Mouse (Mus musculus) lung, postnatal 0 days (tissue): Measurements from ENCODE around the gene Akap2. TPM values are rescaled to one million over a fixed set of nuclear protein-coding genes. Genes with fewer than 3 reads are reported as not detected.

ENCODE experiments used
- ATAC-seq: fragments of 200-750 bp; cut with Nextera tagmentation; 2 replicates; pipeline ENCODE4 v1.8.0; 2017; ENCODE audit warnings: moderate library complexity
- DNase-seq: peaks from one replicate; pipeline ENCODE4 v3.0.0-alpha.2; 2016; ENCODE audit warnings: low spot score
- H3K27ac ChIP-seq: fragments of 300-500 bp; sonication (generic); 2 replicates; pipeline ENCODE4 v1.5.1; 2014; ENCODE audit warnings: antibody characterized with exemption, mild to moderate bottlenecking, low read length, mixed read lengths
- H3K27me3 ChIP-seq: fragments of 300-500 bp; sonication (generic); replicated peaks from 2 replicates; pipeline ENCODE4 v1.6.1; 2014; ENCODE audit warnings: low read length, mixed read lengths; ENCODE audit not compliant: insufficient read depth
- H3K36me3 ChIP-seq: fragments of 300-500 bp; sonication (generic); 2 replicates; pipeline ENCODE4 v1.6.1; 2014; ENCODE audit warnings: low read length, mixed read lengths; ENCODE audit not compliant: insufficient read depth
- H3K4me1 ChIP-seq: fragments of 300-500 bp; sonication (generic); 2 replicates; pipeline ENCODE4 v1.6.1; 2014; ENCODE audit warnings: antibody characterized with exemption, low read depth, low read length, mixed read lengths; ENCODE audit not compliant: insufficient read depth
- H3K4me2 ChIP-seq: fragments of 300-500 bp; sonication (generic); replicated peaks from 2 replicates; pipeline ENCODE4 v1.6.1; 2014; ENCODE audit warnings: low read depth, mild to moderate bottlenecking, low read length, moderate library complexity, mixed read lengths
- H3K4me3 ChIP-seq: fragments of 300-500 bp; sonication (generic); 2 replicates; pipeline ENCODE4 v1.5.1; 2014; ENCODE audit warnings: low read depth, low read length
- H3K9ac ChIP-seq: fragments of 300-500 bp; sonication (generic); replicated peaks from 2 replicates; pipeline ENCODE4 v1.6.1; 2014; ENCODE audit warnings: low read depth, mild to moderate bottlenecking
- H3K9me3 ChIP-seq: fragments of 300-500 bp; sonication (generic); 2 replicates; pipeline ENCODE4 v1.6.1; 2016; ENCODE audit warnings: low read length, mixed read lengths
- CTCF ChIP-seq: IDR thresholded peaks from 2 replicates; pipeline ENCODE4 v1.5.1; 2016; ENCODE audit warnings: antibody characterized with exemption, mild to moderate bottlenecking
- EP300 ChIP-seq: IDR thresholded peaks from 2 replicates; pipeline ENCODE4 v1.6.1; 2016; ENCODE audit warnings: antibody characterized with exemption, mild to moderate bottlenecking, control low read depth
- WGBS: fragments of 180-500 bp; shearing (Covaris S2); extraction: QIAGEN DNeasy Blood & Tissue Kit; methylation state at CpG from one replicate; pipeline ENCODE4 v1.1.7; 2014; 5-methylcytosine and 5-hydroxymethylcytosine counted together
- polyA plus RNA-seq: library from polyadenylated mRNA; unstranded; fragments of >200 nt; fragmentation: Nextera tagmentation; extraction: Ambion mirVana; gene quantifications from 2 replicates; pipeline ENCODE4 v1.2.1, GENCODE M21; 2015

The Akap2 gene
- polyA plus RNA-seq, 1 experiment from 2014 or later, result 112 TPM

- H3K27me3 ChIP-seq, result no peaks in the 10 kb centered on the region
- H3K4me2 ChIP-seq, result no peak overlapping the region
- peak; percentile 43; the same call in 1 of the 2 replicates for TF ChIP-seq EP300
- no peak for TF ChIP-seq CTCF
- H3K9ac ChIP-seq, result no peak overlapping the region
- peaks cover 5% of the 10 kb centered on the region; the same call in 1 of the 2 replicates for H3K4me1 ChIP-seq
- DNase-seq (peak; percentile 30), ATAC-seq (peak; percentile 25; the same call in 1 of the 2 replicates)
- no peaks in the 10 kb centered on the region for H3K36me3 ChIP-seq
- WGBS, result 30% methylated on average over 7 of the region's 7 CpGs
- H3K4me3 ChIP-seq, result no peak overlapping the region
- no peaks in the 10 kb centered on the region for H3K9me3 ChIP-seq
- H3K27ac ChIP-seq, result no peak overlapping the region
Measured at GRCm38 (mm10) chr4:57801239-57801638, 83.8 kb downstream of the Akap2 start.

GRCm38 (mm10) chr4:57801986-57802385, 84.5 kb downstream of the Akap2 start:
- no peak for TF ChIP-seq EP300
- TF ChIP-seq CTCF, result no peak
- Histone ChIP-seq H3K4me1 (peaks cover 5% of the 10 kb centered on the region; the same call in 1 of the 2 replicates), H3K27ac (no peak overlapping the region), H3K4me3 (no peak overlapping the region), H3K9ac (no peak overlapping the region), H3K4me2 (no peak overlapping the region), H3K9me3 (no peaks in the 10 kb centered on the region), H3K27me3 (no peaks in the 10 kb centered on the region), H3K36me3 (no peaks in the 10 kb centered on the region)
- ATAC-seq (no peak), DNase-seq (no peak)
- WGBS, result 88% methylated on average over 5 of the region's 5 CpGs

- Histone ChIP-seq H3K4me1 (peaks cover 5% of the 10 kb centered on the region; the same call in 1 of the 2 replicates), H3K36me3 (no peaks in the 10 kb centered on the region), H3K4me3 (no peak overlapping the region), H3K27ac (no peak overlapping the region), H3K9me3 (no peaks in the 10 kb centered on the region), H3K27me3 (no peaks in the 10 kb centered on the region), H3K9ac (no peak overlapping the region), H3K4me2 (no peak overlapping the region)
- 85% methylated on average over 3 of the region's 3 CpGs for WGBS
- no peak for TF ChIP-seq EP300
- no peak for TF ChIP-seq CTCF
- DNase-seq, result no peak
- no peak for ATAC-seq
Measured at GRCm38 (mm10) chr4:57802411-57802810, 85.0 kb downstream of the Akap2 start.

- 61% methylated on average over 6 of the region's 6 CpGs for WGBS
- no peak overlapping the region for H3K4me3 ChIP-seq
- H3K9me3 ChIP-seq, result no peaks in the 10 kb centered on the region
- H3K27me3 ChIP-seq, result no peaks in the 10 kb centered on the region
- H3K36me3 ChIP-seq, result no peaks in the 10 kb centered on the region
- TF ChIP-seq EP300 (peak; percentile 50; the same call in 1 of the 2 replicates), CTCF (no peak)
- ATAC-seq (0 out of 2 replicates have a peak, but pooled peaks have one; percentile 21), DNase-seq (no peak)
- H3K27ac ChIP-seq, result no peak overlapping the region
- no peak overlapping the region for H3K9ac ChIP-seq
- H3K4me1 ChIP-seq, result no peaks in the 10 kb centered on the region
- H3K4me2 ChIP-seq, result no peak overlapping the region
Measured at GRCm38 (mm10) chr4:57804902-57805301, 87.4 kb downstream of the Akap2 start.

- WGBS, result 65% methylated on average over 4 of the region's 4 CpGs
- H3K36me3 ChIP-seq, result no peaks in the 10 kb centered on the region
- no peaks in the 10 kb centered on the region; the same call in 1 of the 2 replicates for H3K4me1 ChIP-seq
- no peak for DNase-seq
- H3K4me2 ChIP-seq, result no peak overlapping the region
- TF ChIP-seq EP300 (no peak), CTCF (no peak)
- ATAC-seq, result no peak
- H3K27ac ChIP-seq, result no peak overlapping the region
- H3K9ac ChIP-seq, result no peak overlapping the region
- H3K9me3 ChIP-seq, result no peaks in the 10 kb centered on the region
- no peaks in the 10 kb centered on the region for H3K27me3 ChIP-seq
- H3K4me3 ChIP-seq, result no peak overlapping the region
Measured at GRCm38 (mm10) chr4:57809449-57809848, 92.0 kb downstream of the Akap2 start.

- TF ChIP-seq CTCF (no peak), EP300 (no peak)
- H3K4me3 ChIP-seq, result no peak overlapping the region
- no peaks in the 10 kb centered on the region for H3K27me3 ChIP-seq
- H3K9me3 ChIP-seq, result no peaks in the 10 kb centered on the region
- H3K9ac ChIP-seq, result no peak overlapping the region
- no peak overlapping the region for H3K4me2 ChIP-seq
- no peaks in the 10 kb centered on the region; the same call in 1 of the 2 replicates for H3K4me1 ChIP-seq
- DNase-seq (no peak), ATAC-seq (no peak)
- H3K36me3 ChIP-seq, result no peaks in the 10 kb centered on the region
- H3K27ac ChIP-seq, result 0 out of 2 replicates have a peak overlapping the region, but pooled peaks have one; percentile 17
- 96% methylated on average over 1 of the region's 1 CpGs for WGBS
Measured at GRCm38 (mm10) chr4:57812075-57812474, 94.6 kb downstream of the Akap2 start.
